Mouse (Mus musculus): ENCODE data around the gene B3galt4. TPM values are rescaled to one million over a fixed set of nuclear protein-coding genes. Genes with fewer than 3 reads are reported as not detected.
A peak's percentile ranks its signal among the peaks of the same experiment; 100 is the strongest.

The B3galt4 gene
- total and polyA plus RNA-seq, 3 experiments, result 2.2 to 2.9 TPM; not detected in 1

DNA sequence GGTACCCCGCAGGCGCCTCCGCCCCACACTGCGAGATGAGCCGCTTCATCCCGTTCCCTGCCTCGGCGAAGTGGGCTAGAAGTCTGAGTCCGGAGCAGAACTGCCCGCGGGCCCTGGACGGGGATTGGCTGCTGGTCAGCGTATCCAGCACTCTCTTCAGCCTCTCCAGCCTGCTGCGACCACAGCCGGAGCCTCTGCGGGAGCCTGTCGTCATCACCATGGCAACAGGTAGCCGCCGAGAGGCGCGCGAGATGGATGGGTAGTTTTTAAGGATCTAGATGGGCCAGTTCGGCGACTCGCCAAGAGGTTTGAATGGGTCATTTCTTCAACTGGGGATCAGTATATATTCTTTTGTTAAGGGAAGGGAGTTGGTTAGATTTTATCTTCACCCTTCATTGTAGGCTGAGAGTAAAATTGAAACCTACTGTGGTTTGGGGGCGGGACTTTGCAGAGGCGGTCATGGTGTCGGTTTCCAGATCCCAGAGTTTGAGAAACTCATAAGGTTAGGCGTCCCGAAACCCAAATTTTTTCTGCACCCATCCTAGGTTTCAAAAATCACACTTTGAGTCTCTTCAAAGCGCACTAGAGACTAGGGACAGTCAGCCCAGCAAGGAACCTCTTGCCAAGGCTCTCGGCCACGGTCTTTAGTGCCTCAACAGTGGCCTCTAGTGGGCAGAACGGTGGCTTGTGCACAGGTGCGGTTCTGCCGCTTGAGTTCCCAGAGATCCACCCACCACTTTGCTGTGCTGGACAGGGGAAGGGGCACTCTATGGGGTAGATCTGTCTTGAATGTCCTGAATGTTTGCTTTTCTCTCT lies 30.8 kb downstream of the B3galt4 start (continued):
- no peak for TF ChIP-seq GABPA (IDR thresholded peaks at IDR 0.05; ENCODE audit: low read depth, low read length)
- no peak for TF ChIP-seq NRF1 (IDR thresholded peaks at IDR 0.05; ENCODE audit: insufficient read depth, low read depth, low read length, poor library complexity, severe bottlenecking)
- no peak for TF ChIP-seq NELFE (IDR thresholded peaks at IDR 0.05; ENCODE audit: low read depth, low read length)
- TF ChIP-seq MXI1 (IDR thresholded peaks at IDR 0.05; ENCODE audit: low read depth, low read length), result peak; percentile 81

- H3K9ac ChIP-seq (ENCODE audit: control insufficient read depth, low read depth, low read length, poor library complexity, severe bottlenecking), result peak overlapping the region; percentile 73
- H3K79me2 ChIP-seq (ENCODE audit: control insufficient read depth, insufficient read depth, low read length, poor library complexity), result peaks cover 8% of the 10 kb centered on the region
- peak; percentile 91 for DNase-seq (ENCODE audit: low read depth, low spot score)
- H3K4me1 ChIP-seq (ENCODE audit: control insufficient read depth in 1 of 2, insufficient read depth in 2 of 2, low read length in 2 of 2), result peaks cover 5 to 29% of the 10 kb centered on the region in 2 experiments
- TF ChIP-seq POLR2A (IDR thresholded peaks at IDR 0.05; ENCODE audit: control insufficient read depth in 1 of 2, insufficient read depth in 1 of 2, low read depth in 1 of 2, low read length in 2 of 2, poor library complexity in 1 of 2) (peak in 1 of 2 experiments; percentile 45; a peak in 2 of 4 replicates), USF1 (IDR thresholded peaks at IDR 0.05; ENCODE audit: low read depth, low read length) (peak; percentile 69), CTCF (IDR thresholded peaks at IDR 0.05 in 2 of 3, conservative IDR thresholded peaks at IDR 0.05 in 1 of 3; ENCODE audit: control insufficient read depth in 1 of 3, insufficient read depth in 1 of 3, low read depth in 2 of 3, low read length in 3 of 3, poor library complexity in 1 of 3, severe bottlenecking in 1 of 3) (peak in 2 of 3 experiments; percentile 45 to 58; a peak in 4 of 6 replicates), E2F4 (IDR thresholded peaks at IDR 0.05; ENCODE audit: borderline replicate concordance, low read depth, low read length) (no peak), NRF1 (IDR thresholded peaks at IDR 0.05; ENCODE audit: insufficient read depth, low read depth, low read length, poor library complexity, severe bottlenecking) (no peak), ETS1 (IDR thresholded peaks at IDR 0.05; ENCODE audit: low read depth, low read length) (peak; percentile 95), TCF12 (IDR thresholded peaks at IDR 0.05; ENCODE audit: low read depth, low read length) (peak; percentile 54), POLR2AphosphoS5 (IDR thresholded peaks at IDR 0.05; ENCODE audit: borderline replicate concordance, low read depth, low read length) (no peak), TAL1 (IDR thresholded peaks at IDR 0.05; ENCODE audit: low read length) (no peak), GATA1 (IDR thresholded peaks at IDR 0.05; ENCODE audit: low read depth, low read length) (no peak), GABPA (IDR thresholded peaks at IDR 0.05; ENCODE audit: low read depth, low read length) (no peak), SIN3A (IDR thresholded peaks at IDR 0.05; ENCODE audit: low read length) (peak; percentile 90), RCOR1 (IDR thresholded peaks at IDR 0.05; ENCODE audit: low read depth, low read length) (no peak), ZNF384 (IDR thresholded peaks at IDR 0.05; ENCODE audit: low read depth, low read length) (no peak), TBP (IDR thresholded peaks at IDR 0.05; ENCODE audit: low read depth, low read length) (0 out of 2 replicates have a peak, but pooled peaks have one; percentile 13), SMC3 (IDR thresholded peaks at IDR 0.05; ENCODE audit: low read depth, low read length) (peak; percentile 17; the same call in 1 of the 2 replicates), MXI1 (IDR thresholded peaks at IDR 0.05; ENCODE audit: low read depth, low read length) (peak; percentile 85), MAZ (IDR thresholded peaks at IDR 0.05; ENCODE audit: low read depth, low read length) (no peak; the same call in 1 of the 2 replicates), BHLHE40 (IDR thresholded peaks at IDR 0.05; ENCODE audit: borderline replicate concordance, low read depth, low read length) (peak; percentile 76; the same call in 1 of the 2 replicates), EP300 (IDR thresholded peaks at IDR 0.05; ENCODE audit: low read depth in 1 of 2, low read length in 2 of 2) (no peak; a peak in 1 of 4 replicates), CHD2 (IDR thresholded peaks at IDR 0.05; ENCODE audit: low read length) (0 out of 2 replicates have a peak, but pooled peaks have one; percentile 8), POLR2AphosphoS2 (IDR thresholded peaks at IDR 0.05; ENCODE audit: low read length) (peak; percentile 56; the same call in 1 of the 2 replicates), MAX (IDR thresholded peaks at IDR 0.05; ENCODE audit: low read length) (peak; percentile 50; the same call in 1 of the 2 replicates), USF2 (IDR thresholded peaks at IDR 0.05; ENCODE audit: borderline replicate concordance in 1 of 2, insufficient read depth in 1 of 2, low read depth in 1 of 2, low read length in 2 of 2) (no peak), HCFC1 (IDR thresholded peaks at IDR 0.05; ENCODE audit: low read depth, low read length) (peak; percentile 68), NELFE (IDR thresholded peaks at IDR 0.05; ENCODE audit: low read depth, low read length) (peak; percentile 38; the same call in 1 of the 2 replicates), RAD21 (IDR thresholded peaks at IDR 0.05; ENCODE audit: low read depth, low read length) (no peak; the same call in 1 of the 2 replicates), ELF1 (IDR thresholded peaks at IDR 0.05; ENCODE audit: low read depth, low read length) (0 out of 2 replicates have a peak, but pooled peaks have one; percentile 13)
- H3K27ac ChIP-seq (ENCODE audit: control insufficient read depth, low read depth, low read length), result peak overlapping the region; percentile 66
- no peaks in the 10 kb centered on the region for H3K9me3 ChIP-seq (replicated peaks; ENCODE audit: insufficient read depth, low read length)
- no peaks in the 10 kb centered on the region for H3K27me3 ChIP-seq (ENCODE audit: control insufficient read depth in 1 of 2, insufficient read depth in 2 of 2, low read length in 2 of 2)
- peak overlapping the region; percentile 77 to 81 for H3K4me3 ChIP-seq (ENCODE audit: control insufficient read depth in 1 of 2, insufficient read depth in 1 of 2, low read depth in 2 of 2, low read length in 2 of 2)
- peaks cover 0 to 13% of the 10 kb centered on the region in 2 experiments; a peak in 3 of 4 replicates for H3K36me3 ChIP-seq (ENCODE audit: control insufficient read depth in 1 of 2, insufficient read depth in 2 of 2, low read length in 2 of 2)
These were observed 31.7 kb downstream of the B3galt4 start for GRCm38 (mm10) chr17:33919351-33920281.
